Mouse (Mus musculus) lung, postnatal 0 days (tissue): ENCODE measurements around the gene Eci2. TPM values are rescaled to one million over a fixed set of nuclear protein-coding genes. Genes with fewer than 3 reads are reported as not detected.
"Not testable (repeated sequence)": the region's sequence is repeated elsewhere in the genome, so short reads cannot be mapped to it uniquely, and the experiment has no call there.

ENCODE experiments used
- ATAC-seq: fragments of 200-750 bp; cut with Nextera tagmentation; 2 replicates; pipeline ENCODE4 v1.8.0; 2017; ENCODE audit warnings: moderate library complexity
- DNase-seq: peaks from one replicate; pipeline ENCODE4 v3.0.0-alpha.2; 2016; ENCODE audit warnings: low spot score
- H3K27ac ChIP-seq: fragments of 300-500 bp; sonication (generic); 2 replicates; pipeline ENCODE4 v1.5.1; 2014; ENCODE audit warnings: antibody characterized with exemption, mild to moderate bottlenecking, low read length, mixed read lengths
- H3K27me3 ChIP-seq: fragments of 300-500 bp; sonication (generic); replicated peaks from 2 replicates; pipeline ENCODE4 v1.6.1; 2014; ENCODE audit warnings: low read length, mixed read lengths; ENCODE audit not compliant: insufficient read depth
- H3K36me3 ChIP-seq: fragments of 300-500 bp; sonication (generic); 2 replicates; pipeline ENCODE4 v1.6.1; 2014; ENCODE audit warnings: low read length, mixed read lengths; ENCODE audit not compliant: insufficient read depth
- H3K4me1 ChIP-seq: fragments of 300-500 bp; sonication (generic); 2 replicates; pipeline ENCODE4 v1.6.1; 2014; ENCODE audit warnings: antibody characterized with exemption, low read depth, low read length, mixed read lengths; ENCODE audit not compliant: insufficient read depth
- H3K4me2 ChIP-seq: fragments of 300-500 bp; sonication (generic); replicated peaks from 2 replicates; pipeline ENCODE4 v1.6.1; 2014; ENCODE audit warnings: low read depth, mild to moderate bottlenecking, low read length, moderate library complexity, mixed read lengths
- H3K4me3 ChIP-seq: fragments of 300-500 bp; sonication (generic); 2 replicates; pipeline ENCODE4 v1.5.1; 2014; ENCODE audit warnings: low read depth, low read length
- H3K9ac ChIP-seq: fragments of 300-500 bp; sonication (generic); replicated peaks from 2 replicates; pipeline ENCODE4 v1.6.1; 2014; ENCODE audit warnings: low read depth, mild to moderate bottlenecking
- H3K9me3 ChIP-seq: fragments of 300-500 bp; sonication (generic); 2 replicates; pipeline ENCODE4 v1.6.1; 2016; ENCODE audit warnings: low read length, mixed read lengths
- CTCF ChIP-seq: IDR thresholded peaks from 2 replicates; pipeline ENCODE4 v1.5.1; 2016; ENCODE audit warnings: antibody characterized with exemption, mild to moderate bottlenecking
- EP300 ChIP-seq: IDR thresholded peaks from 2 replicates; pipeline ENCODE4 v1.6.1; 2016; ENCODE audit warnings: antibody characterized with exemption, mild to moderate bottlenecking, control low read depth
- WGBS: fragments of 180-500 bp; shearing (Covaris S2); extraction: QIAGEN DNeasy Blood & Tissue Kit; methylation state at CpG from one replicate; pipeline ENCODE4 v1.1.7; 2014; 5-methylcytosine and 5-hydroxymethylcytosine counted together
- polyA plus RNA-seq: library from polyadenylated mRNA; unstranded; fragments of >200 nt; fragmentation: Nextera tagmentation; extraction: Ambion mirVana; gene quantifications from 2 replicates; pipeline ENCODE4 v1.2.1, GENCODE M21; 2015

Eci2 gene
- polyA plus RNA-seq, 1 experiment from 2014 or later, result 150 TPM

DNA sequence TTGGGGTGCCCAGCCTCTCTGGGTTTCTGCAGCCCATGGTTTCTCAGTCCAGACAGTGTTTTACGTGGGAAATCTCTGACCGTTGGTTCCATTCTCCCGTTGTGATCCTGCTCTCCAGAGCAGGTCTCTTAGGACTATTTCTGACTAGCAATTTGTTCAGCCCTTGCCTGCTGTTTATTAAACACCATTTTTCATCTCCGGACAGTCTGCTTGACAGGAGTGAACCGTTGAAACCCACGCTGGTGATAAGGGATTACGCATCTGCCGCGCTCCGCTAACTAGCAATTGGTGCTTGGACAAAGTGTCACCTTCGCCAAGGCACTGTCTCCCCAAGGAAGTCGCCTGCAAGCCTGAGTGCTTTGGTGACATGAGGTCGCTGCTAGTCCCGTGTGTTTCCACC, 62.5 kb downstream of the Eci2 start:
- Histone ChIP-seq H3K4me2 (peak overlapping the region; percentile 69), H3K4me1 (peaks cover 3% of the 10 kb centered on the region; the same call in 1 of the 2 replicates), H3K27ac (no peak overlapping the region), H3K4me3 (peak overlapping the region; percentile 37), H3K36me3 (no peaks in the 10 kb centered on the region), H3K9ac (no peak overlapping the region), H3K9me3 (no peaks in the 10 kb centered on the region), H3K27me3 (no peaks in the 10 kb centered on the region)
- ATAC-seq (no peak), DNase-seq (no peak)
- TF ChIP-seq EP300 (no peak), CTCF (no peak)
- WGBS, result 3% methylated on average over 14 of the region's 14 CpGs

DNA sequence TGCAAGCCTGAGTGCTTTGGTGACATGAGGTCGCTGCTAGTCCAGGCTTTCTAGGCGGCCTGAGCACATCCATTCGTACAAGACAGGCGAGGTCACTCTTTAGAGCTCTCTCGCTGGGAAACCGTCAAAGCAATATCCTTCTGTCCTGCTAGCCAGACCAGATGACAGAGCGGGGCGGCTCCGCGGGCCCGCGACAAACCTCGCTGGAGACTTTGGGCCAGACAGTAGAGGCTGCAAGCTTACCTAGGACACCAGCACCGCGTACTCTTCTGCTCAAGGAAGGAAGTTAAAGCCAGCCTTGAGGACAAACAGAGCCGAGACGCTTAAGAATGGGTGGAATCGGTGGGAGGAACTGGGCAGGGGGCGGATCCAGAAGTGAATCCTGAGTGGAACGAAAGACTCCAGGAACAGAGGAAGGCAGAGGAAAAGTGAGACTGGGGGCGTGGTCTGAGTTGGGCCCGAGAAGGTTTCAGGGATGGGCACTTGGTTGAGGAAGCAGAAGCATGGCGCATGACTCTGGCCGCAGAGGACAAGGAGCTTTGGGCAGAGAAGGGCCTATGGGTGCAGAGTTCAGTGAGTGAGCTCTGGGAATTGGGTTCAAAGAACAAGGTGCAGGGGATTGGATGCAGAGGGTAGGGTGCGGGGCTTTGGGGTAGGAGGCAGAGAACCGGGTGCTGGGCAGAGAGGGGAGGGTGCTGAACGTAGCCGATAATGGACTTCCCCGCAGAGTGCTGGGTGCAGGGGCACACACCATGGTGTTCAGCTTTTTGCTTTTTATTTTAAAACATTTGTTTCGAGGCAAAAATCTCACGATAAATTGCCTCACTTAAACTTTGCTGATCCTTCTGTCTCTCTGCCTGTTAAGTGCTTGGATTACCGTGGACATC, 63.1 kb downstream of the Eci2 start, which contains the start of gene Eci3:
TSS of gene Eci3 (minus strand) at position 300 of the 887 bp plus-strand sequence.
- no peaks in the 10 kb centered on the region for H3K36me3 ChIP-seq
- H3K27me3 ChIP-seq, result no peaks in the 10 kb centered on the region
- H3K9me3 ChIP-seq, result no peaks in the 10 kb centered on the region
- TF ChIP-seq CTCF (no peak), EP300 (no peak)
- H3K4me3 ChIP-seq, result peak within 1 kb of the TSS; percentile 37
- H3K27ac ChIP-seq, result no peak within 1 kb of the TSS
- peaks cover 3% of the 10 kb centered on the region; the same call in 1 of the 2 replicates for H3K4me1 ChIP-seq
- 2% methylated on average over 32 of the region's 32 CpGs for WGBS
- peak within 1 kb of the TSS; percentile 69 for H3K4me2 ChIP-seq
- ATAC-seq (peak; percentile 56), DNase-seq (peak; percentile 49)
- H3K9ac ChIP-seq, result 0 out of 2 replicates have a peak within 1 kb of the TSS, but pooled peaks have one; percentile 16

DNA sequence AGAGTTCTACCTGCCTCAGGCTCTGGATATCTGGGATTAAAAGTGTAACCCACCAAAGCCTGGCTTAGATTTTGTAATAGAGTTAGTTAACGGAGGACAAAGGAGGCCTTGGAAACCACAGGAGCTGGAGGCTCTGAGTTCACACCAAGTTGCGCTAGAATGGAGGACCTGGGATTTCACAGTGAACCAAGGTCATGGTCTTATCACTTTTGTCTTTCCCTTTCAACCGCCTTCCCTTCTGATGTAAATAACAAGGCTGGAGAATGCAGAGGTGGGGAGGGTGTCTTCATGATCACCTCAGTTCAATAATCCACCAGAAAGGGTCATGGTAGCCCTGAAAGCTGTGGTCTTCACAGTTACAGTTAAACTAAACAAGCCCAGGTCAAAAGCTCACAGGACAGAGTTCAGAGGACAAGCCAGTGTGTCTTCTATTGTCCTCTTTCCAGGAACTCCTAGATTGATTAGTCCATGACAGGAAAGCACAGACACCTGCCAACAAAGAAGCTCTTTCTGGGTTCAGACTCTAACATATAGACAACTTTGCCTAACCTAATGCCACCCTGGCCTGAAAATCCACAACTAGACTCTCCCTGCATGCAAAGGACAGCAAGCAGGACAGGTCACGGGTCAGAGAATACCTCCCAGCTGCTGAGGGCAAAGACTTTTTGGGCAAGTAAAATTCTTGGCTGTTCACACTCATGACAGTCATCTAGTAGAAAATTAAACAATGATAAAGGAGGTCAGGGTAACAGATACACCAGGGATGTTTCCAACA, 65.7 kb downstream of the Eci2 start:
- H3K4me1 ChIP-seq, result peaks cover 3% of the 10 kb centered on the region; the same call in 1 of the 2 replicates
- 78% methylated on average over 4 of the region's 4 CpGs for WGBS
- TF ChIP-seq CTCF, result no peak
- H3K27me3 ChIP-seq, result no peaks in the 10 kb centered on the region
- no peak overlapping the region for H3K27ac ChIP-seq
- H3K9me3 ChIP-seq, result no peaks in the 10 kb centered on the region
- H3K4me2 ChIP-seq, result no peak overlapping the region
- no peaks in the 10 kb centered on the region for H3K36me3 ChIP-seq
- no peak overlapping the region for H3K9ac ChIP-seq
- no peak for DNase-seq
- H3K4me3 ChIP-seq, result no peak overlapping the region
- ATAC-seq, result no peak

GRCm38 (mm10) chr13:34958158-34958557, 68.7 kb downstream of the Eci2 start:
- not testable (repeated sequence) for ATAC-seq
- 86% methylated on average over 3 of the region's 3 CpGs for WGBS

GRCm38 (mm10) chr13:34956901-34957300, 70.0 kb downstream of the Eci2 start:
- TF ChIP-seq EP300 (no peak), CTCF (no peak)
- WGBS, result 63% methylated on average over 4 of the region's 4 CpGs
- no peaks in the 10 kb centered on the region for H3K36me3 ChIP-seq
- H3K9ac ChIP-seq, result no peak overlapping the region
- H3K4me3 ChIP-seq, result no peak overlapping the region
- H3K27me3 ChIP-seq, result no peaks in the 10 kb centered on the region
- ATAC-seq (no peak), DNase-seq (no peak)
- no peaks in the 10 kb centered on the region for H3K4me1 ChIP-seq
- no peaks in the 10 kb centered on the region for H3K9me3 ChIP-seq
- no peak overlapping the region for H3K27ac ChIP-seq
- H3K4me2 ChIP-seq, result no peak overlapping the region

More at GRCm38 (mm10) chr13:34958158-34958557, 68.7 kb downstream of the Eci2 start:
- H3K4me1 ChIP-seq, H3K27ac ChIP-seq, H3K36me3 ChIP-seq, H3K9me3 ChIP-seq, H3K27me3 ChIP-seq, H3K4me2 ChIP-seq, DNase-seq, H3K9ac ChIP-seq, H3K4me3 ChIP-seq: not testable (repeated sequence)

DNA sequence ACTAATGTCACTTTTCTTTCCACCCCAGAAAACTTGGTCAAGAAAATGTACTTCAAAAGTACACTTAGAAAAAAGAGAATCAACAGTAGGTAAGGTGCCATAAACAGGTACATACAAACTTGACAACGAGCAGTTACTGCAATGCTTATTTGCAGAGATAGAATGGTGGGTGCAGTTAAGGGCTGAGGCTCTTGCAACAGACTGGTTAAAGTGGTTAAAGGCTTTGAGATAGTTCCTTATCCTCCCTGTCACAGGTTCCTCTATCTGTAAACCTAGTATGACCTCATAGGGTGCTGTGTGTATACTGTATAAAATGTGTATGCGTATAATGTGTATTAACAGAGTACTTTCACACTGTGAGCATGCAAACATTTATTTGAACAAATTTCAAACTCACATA, 75.5 kb downstream of the Eci2 start:
- ATAC-seq, H3K9ac ChIP-seq, H3K36me3 ChIP-seq, DNase-seq, H3K4me3 ChIP-seq, H3K9me3 ChIP-seq, H3K27me3 ChIP-seq, H3K4me2 ChIP-seq, H3K27ac ChIP-seq, H3K4me1 ChIP-seq: not testable (repeated sequence)
- 84% methylated on average over 2 of the region's 2 CpGs for whole genome bisulfite sequencing
